ENCODE assay signal across 9 mouse cellular contexts in genomic region chr5:23967705-23968104, GRCm38 (mm10).
DNase-seq lines count a peak whose midpoint lies in the region; ATAC-seq lines count a peak whose summit lies in the region.
"Had no signal": no experiment of that assay in that cellular context is flagged by ENCODE, and none has a peak within 500 bp of the region (broad histone marks: within the 10 kb centered on the region; RNA-seq: fewer than 3 reads in every experiment).

No protein-coding gene starts in this region.

- no peak overlapping the region for H3K9ac ChIP-seq in forebrain, embryonic 12.5 days
- no peak overlapping the region for H3K9ac ChIP-seq in forebrain, embryonic 11.5 days (ENCODE audit: low read length)
- no peak overlapping the region for H3K9ac ChIP-seq in liver, embryonic 11.5 days (ENCODE audit: low read depth, low read length)
- H3K9ac ChIP-seq: embryonic facial prominence, embryonic 12.5 days had no signal

- intact Hi-C loops in heart, postnatal 10 days (cut with DNase I), result no loop called here

- peak overlapping the region; percentile 42; the same call in 1 of the 2 replicates for H3K27ac ChIP-seq in forebrain, embryonic 12.5 days
- H3K27ac ChIP-seq in forebrain, embryonic 11.5 days (ENCODE audit: low read depth, low read length), result no peak overlapping the region
- no peak overlapping the region for H3K27ac ChIP-seq in liver, embryonic 11.5 days (ENCODE audit: low read depth, low read length)
- H3K27ac ChIP-seq: embryonic facial prominence, embryonic 12.5 days had no signal

- H3K9me3 ChIP-seq in forebrain, embryonic 12.5 days, result no peaks in the 10 kb centered on the region
- H3K9me3 ChIP-seq in forebrain, embryonic 11.5 days (ENCODE audit: control insufficient read depth, low read length), result no peaks in the 10 kb centered on the region
- no peaks in the 10 kb centered on the region for H3K9me3 ChIP-seq in liver, embryonic 11.5 days (ENCODE audit: control insufficient read depth, low read length)
- H3K9me3 ChIP-seq: embryonic facial prominence, embryonic 12.5 days had no signal

- H3K4me1 ChIP-seq in forebrain, embryonic 12.5 days, result 0 out of 2 replicates have a peak, but pooled peaks cover 5% of the 10 kb centered on the region
- no peaks in the 10 kb centered on the region for H3K4me1 ChIP-seq in forebrain, embryonic 11.5 days (replicated peaks; ENCODE audit: control insufficient read depth, insufficient read depth, low read length)
- H3K4me1 ChIP-seq in liver, embryonic 11.5 days (replicated peaks; ENCODE audit: control insufficient read depth, insufficient read depth, low read length), result no peaks in the 10 kb centered on the region
- H3K4me1 ChIP-seq: embryonic facial prominence, embryonic 12.5 days had no signal

- H3K27me3 ChIP-seq in forebrain, embryonic 12.5 days, result no peaks in the 10 kb centered on the region
- no peaks in the 10 kb centered on the region for H3K27me3 ChIP-seq in forebrain, embryonic 11.5 days (ENCODE audit: control insufficient read depth, insufficient read depth, low read length)
- no peaks in the 10 kb centered on the region for H3K27me3 ChIP-seq in liver, embryonic 11.5 days (replicated peaks; ENCODE audit: control insufficient read depth, insufficient read depth, low read length)
- H3K27me3 ChIP-seq: embryonic facial prominence, embryonic 12.5 days had no signal

- no peak overlapping the region for H3K4me2 ChIP-seq in forebrain, embryonic 12.5 days
- no peak overlapping the region for H3K4me2 ChIP-seq in forebrain, embryonic 11.5 days (ENCODE audit: low read depth, low read length, severe bottlenecking)
- H3K4me2 ChIP-seq in liver, embryonic 11.5 days, result no peak overlapping the region
- H3K4me2 ChIP-seq: embryonic facial prominence, embryonic 12.5 days had no signal

- no peak for DNase-seq in forebrain, embryonic 11.5 days (ENCODE audit: low spot score)
- peak; percentile 54 for DNase-seq in ovary, adult 18-20 months (ENCODE audit: low spot score)
- no peak for DNase-seq in ovary, postnatal 10 days (ENCODE audit: low spot score)
- peak; percentile 60 to 72 for DNase-seq in heart, postnatal 10 days
- DNase-seq in ovary, postnatal 36 days (ENCODE audit: low spot score), result peak; percentile 62
- no peak for DNase-seq in liver, embryonic 11.5 days (ENCODE audit: low spot score)
- no peak for DNase-seq in layer of hippocampus, adult 9-10 months (ENCODE audit: low spot score)

- ATAC-seq in forebrain, embryonic 12.5 days (ENCODE audit: low FRiP score), result no peak
- ATAC-seq in forebrain, embryonic 11.5 days (replicated peaks; ENCODE audit: low FRiP score), result no peak
- ATAC-seq in liver, embryonic 11.5 days (replicated peaks; ENCODE audit: low FRiP score), result no peak

- WGBS in forebrain, embryonic 12.5 days, result 62% methylated on average over 5 of the region's 5 CpGs
- WGBS in forebrain, embryonic 11.5 days, result 75% methylated on average over 5 of the region's 5 CpGs
- WGBS in liver, embryonic 11.5 days, result 85% methylated on average over 5 of the region's 5 CpGs

- peaks cover 12% of the 10 kb centered on the region; the same call in 1 of the 2 replicates for H3K36me3 ChIP-seq in forebrain, embryonic 12.5 days (replicated peaks)
- no peaks in the 10 kb centered on the region; the same call in 1 of the 2 replicates for H3K36me3 ChIP-seq in forebrain, embryonic 11.5 days (ENCODE audit: control insufficient read depth, insufficient read depth, low read length)
- H3K36me3 ChIP-seq in liver, embryonic 11.5 days (ENCODE audit: control insufficient read depth, insufficient read depth, low read length), result no peaks in the 10 kb centered on the region
- H3K36me3 ChIP-seq: embryonic facial prominence, embryonic 12.5 days had no signal

- no peak overlapping the region for H3K4me3 ChIP-seq in forebrain, embryonic 12.5 days (replicated peaks)
- H3K4me3 ChIP-seq in forebrain, embryonic 11.5 days (ENCODE audit: low read depth, low read length), result no peak overlapping the region
- H3K4me3 ChIP-seq in liver, embryonic 11.5 days (ENCODE audit: low read depth, low read length), result no peak overlapping the region
- H3K4me3 ChIP-seq: embryonic facial prominence, embryonic 12.5 days had no signal

Comparison
In these comparisons a context has a peak if more than half of its experiments do, and no peak if none do; other contexts are left out.
1. DNase-seq: peak in ovary, adult 18-20 months (single experiment), heart, postnatal 10 days (2 of 2) and ovary, postnatal 36 days (single experiment); none in forebrain, embryonic 11.5 days (single experiment), ovary, postnatal 10 days (single experiment), liver, embryonic 11.5 days (single experiment) and layer of hippocampus, adult 9-10 months (single experiment).